Mouse (Mus musculus) gastrocnemius, postnatal 10 days (tissue): ENCODE results near the gene Duoxa1. TPM values are rescaled to one million over a fixed set of nuclear protein-coding genes. Genes with fewer than 3 reads are reported as not detected.
A peak's percentile ranks its signal among the peaks of the same experiment; 100 is the strongest.
"Not testable (repeated sequence)": the region's sequence is repeated elsewhere in the genome, so short reads cannot be mapped to it uniquely, and the experiment has no call there.

ENCODE experiments used
- DNase-seq: peaks from one replicate; pipeline ENCODE4 v3.0.0; 2021; ENCODE audit warnings: mixed read lengths
- total RNA-seq, 2 experiments: library from RNA; stranded (reverse); gene quantifications; 2 replicates each; pipeline ENCODE4 v1.2.3; 2021

Duoxa1 gene
- total RNA-seq, 2 experiments from 2014 or later, result 0.31 to 0.79 TPM

DNA sequence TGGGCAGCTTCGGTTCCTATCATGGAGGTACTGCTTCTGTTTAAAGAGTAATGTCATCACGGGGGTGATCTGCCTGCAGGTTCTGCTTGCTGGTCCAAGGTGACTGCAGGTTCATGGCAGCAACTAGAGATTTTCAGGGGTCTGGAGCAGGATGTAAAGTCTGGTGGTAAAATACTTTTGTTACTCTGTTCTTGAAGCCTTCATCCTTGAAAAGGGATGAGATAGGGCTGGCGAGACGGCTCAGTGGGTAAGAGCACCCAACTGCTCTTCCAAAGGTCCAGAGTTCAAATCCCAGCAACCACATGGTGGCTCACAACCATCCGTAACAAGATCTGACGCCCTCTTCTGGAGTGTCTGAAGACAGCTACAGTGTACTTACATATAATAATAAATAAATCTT, 16.8 kb upstream of the Duoxa1 start:
- not testable (repeated sequence) for DNase-seq

- DNase-seq, result no peak
Observed at GRCm38 (mm10) chr2:122327986-122328385, 14.5 kb upstream of the Duoxa1 start.

DNA sequence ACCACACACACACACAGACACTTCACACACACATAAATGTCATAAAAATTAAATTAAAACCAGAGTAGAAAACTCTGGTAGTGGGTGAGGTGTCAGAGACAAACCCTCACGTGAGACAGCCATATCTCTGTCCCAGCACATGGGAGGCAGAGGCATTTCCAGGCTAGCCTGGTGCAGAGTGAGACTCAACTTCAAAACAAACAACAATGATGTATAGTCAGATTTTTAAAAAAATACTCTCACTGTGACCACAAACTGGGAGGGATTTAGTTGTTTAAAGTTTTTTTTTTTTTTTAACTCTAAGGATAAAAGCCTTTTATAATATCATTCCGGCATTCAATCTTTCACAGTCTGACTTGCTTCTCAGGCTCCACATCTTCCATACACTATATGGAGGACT, 11.8 kb upstream of the Duoxa1 start:
- no peak for DNase-seq

GRCm38 (mm10) chr2:122324586-122324985, 11.1 kb upstream of the Duoxa1 start:
- no peak for DNase-seq

DNA sequence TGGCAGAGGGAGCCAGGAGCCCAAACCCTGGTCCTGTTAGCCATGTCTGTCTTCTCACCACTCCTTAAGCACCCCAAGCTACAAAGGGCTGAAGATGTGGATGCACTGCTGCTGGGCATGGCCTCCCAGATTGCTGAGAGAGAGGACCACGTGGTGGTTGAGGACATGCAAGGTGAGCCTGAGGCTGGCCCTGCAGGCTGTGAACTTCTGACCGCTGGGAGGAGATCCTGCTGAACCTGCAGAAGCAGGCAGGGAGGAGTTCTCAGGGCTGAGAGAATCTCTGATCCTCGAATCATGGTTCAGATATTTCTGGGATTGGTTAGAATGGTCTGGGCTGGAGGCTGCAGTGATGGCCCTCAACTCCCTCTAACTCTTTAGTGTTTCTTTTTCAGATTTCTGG, 10.4 kb upstream of the Duoxa1 start:
- DNase-seq, result no peak

- DNase-seq, result no peak
Observed at GRCm38 (mm10) chr2:122317384-122317783, 3.9 kb upstream of the Duoxa1 start.

DNA sequence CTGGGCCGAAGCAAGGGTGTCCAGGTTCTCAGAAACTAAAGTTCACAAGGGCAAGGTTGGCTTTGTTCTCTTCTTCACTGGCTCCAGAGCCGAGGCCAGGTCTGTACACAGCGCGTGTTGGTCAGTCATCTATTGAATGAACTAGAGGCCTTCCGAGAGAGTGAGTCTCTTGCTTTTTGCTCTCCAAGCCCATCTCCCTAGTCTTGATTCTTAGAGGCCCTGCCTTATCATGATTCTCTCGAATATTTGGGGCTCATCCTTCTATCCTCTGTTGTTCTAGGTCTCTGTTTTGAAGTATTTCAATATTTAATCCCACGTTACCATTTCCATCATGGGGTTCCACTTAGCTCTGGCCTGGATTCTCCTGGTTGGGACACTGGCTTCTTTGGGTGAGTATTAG, 1.8 kb upstream of the Duoxa1 start, which contains the start of gene Duox1:
Duox1 (plus strand) TSS at position 301 of the 400 bp plus-strand sequence.
- no peak for DNase-seq

DNA sequence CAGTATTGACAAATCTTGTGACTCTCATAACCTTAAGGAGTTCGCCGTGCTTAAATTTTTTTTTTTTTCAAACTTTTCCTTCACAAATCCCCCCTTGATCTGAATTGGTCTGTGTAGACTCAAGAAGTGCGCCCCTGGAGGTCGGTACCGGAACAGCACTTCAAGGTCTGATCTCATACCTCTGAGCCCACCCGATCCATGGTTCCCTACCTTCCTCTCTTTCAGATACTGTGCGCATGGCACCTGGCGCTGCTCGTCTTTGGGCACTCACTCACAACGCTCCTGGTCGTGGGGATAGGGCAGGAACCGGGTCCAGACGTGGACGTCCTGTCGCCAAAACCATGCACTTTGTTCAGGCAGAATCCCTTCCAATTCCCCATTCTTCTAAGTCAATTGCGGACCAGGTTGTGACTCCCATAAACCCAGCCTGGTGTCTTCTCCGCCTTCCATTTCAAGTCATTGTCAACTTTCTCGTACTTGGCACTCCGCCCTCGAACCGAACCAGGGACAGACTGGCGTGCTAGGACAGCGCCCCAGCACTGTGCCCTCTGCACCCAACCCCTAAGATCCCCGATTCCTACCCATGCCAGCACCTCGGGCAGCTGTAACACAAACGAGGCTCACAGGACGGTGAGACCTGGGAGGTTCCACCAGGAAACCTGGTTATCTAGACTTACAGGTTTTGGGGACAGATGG, 660 bp downstream of the Duoxa1 start:
- DNase-seq, result peak; percentile 74

GRCm38 (mm10) chr2:122311561-122311960, 2.0 kb downstream of the Duoxa1 start:
- no peak for DNase-seq

DNA sequence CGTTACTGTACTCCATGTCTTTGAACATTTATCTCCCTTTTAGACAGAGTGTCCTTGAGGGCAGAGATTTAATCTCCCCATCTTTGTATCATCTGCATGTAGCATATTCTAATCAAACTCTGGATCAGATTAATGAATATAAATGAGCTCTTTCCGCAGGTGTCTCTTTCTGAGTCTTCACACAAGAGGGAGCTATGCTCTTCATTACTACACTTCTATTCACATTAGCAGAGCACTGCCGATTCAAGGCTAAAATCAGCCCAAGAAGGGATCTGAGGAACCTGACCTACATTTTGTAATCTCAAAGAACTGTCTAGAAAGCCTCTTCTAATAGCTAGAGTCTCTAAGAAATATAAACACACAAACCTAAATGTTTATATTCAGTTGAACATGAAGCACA, 3.9 kb downstream of the Duoxa1 start:
- no peak for DNase-seq

DNA sequence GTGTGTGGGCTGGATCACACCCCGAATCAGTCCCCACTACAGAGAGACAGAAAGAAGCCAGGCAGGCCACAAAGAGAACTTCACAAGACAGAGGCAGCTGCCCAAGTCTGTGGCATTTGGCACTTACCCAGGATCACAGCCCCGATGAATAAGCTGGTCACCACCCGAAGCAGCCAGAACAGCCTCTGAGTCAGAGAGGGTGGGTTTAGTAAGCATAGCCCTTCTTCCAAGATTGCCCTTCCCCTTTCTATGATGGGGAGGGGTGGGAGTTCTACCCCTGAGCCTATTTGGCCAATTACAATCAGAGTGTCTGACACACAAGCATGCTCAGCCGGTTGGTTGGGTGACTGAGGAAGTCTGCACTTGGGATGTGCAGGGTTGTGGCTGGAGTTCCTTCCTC, 7.3 kb downstream of the Duoxa1 start:
- DNase-seq, result no peak

DNA sequence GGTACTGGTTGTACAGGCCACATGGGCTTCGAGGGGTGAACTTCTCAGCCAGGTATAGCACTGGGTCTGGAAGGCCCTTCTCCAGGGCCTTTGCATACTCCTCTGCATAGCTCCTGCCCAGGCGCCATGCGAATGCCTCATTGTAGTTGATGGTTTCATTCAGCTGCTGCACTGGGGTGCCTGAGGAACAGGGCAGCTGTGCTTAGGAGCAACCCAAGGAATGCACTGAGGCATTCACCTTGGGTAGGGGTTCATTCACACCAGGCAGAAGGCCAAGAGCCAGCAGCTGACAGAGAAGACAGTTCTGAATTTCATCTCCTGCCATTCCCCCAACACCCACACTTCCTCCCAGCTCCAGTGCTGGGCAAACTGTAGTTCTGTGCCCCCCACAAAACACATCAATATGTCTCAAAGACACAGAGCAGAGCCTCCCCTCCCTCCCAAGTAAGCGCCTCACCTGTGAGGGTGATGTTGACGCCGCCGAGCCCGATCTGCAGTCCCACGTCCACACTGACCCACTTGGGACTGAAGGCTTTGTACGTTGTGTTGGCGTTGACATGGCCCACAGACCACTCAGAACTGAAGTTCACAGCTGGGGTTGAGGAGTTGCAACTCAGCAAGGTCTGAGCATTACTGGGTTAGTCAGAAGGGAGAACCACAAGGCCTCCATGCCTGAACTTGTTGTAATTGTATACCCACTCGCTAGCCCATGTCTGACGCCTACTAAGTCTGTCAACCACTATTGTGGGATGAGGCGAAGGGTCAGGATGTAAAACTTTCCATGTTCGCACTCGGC, 8.2 kb downstream of the Duoxa1 start:
- DNase-seq, result no peak

DNA sequence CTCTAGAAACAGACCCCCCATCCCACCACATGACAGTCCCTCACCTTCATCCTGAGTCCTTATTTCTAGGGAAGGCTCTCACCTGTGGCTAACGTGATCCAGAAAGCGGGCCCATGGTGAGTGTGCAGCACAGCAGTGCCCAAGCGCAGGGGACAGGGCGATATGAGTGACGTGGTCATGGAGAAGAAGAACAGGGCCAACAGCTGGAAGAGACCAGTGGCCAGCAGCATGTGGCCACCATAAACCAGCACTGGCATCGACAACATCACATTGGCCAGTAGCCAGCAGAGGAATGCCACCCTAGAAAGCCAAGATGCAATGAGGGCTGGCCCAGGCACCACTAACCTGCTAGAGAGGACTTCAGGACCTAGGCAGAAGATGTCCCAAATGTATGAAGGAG, 9.0 kb downstream of the Duoxa1 start:
- no peak for DNase-seq

- peak; percentile 55 for DNase-seq
Observed at GRCm38 (mm10) chr2:122302574-122303241, 10.8 kb downstream of the Duoxa1 start.

GRCm38 (mm10) chr2:122301921-122302573, 11.5 kb downstream of the Duoxa1 start:
- no peak for DNase-seq

DNA sequence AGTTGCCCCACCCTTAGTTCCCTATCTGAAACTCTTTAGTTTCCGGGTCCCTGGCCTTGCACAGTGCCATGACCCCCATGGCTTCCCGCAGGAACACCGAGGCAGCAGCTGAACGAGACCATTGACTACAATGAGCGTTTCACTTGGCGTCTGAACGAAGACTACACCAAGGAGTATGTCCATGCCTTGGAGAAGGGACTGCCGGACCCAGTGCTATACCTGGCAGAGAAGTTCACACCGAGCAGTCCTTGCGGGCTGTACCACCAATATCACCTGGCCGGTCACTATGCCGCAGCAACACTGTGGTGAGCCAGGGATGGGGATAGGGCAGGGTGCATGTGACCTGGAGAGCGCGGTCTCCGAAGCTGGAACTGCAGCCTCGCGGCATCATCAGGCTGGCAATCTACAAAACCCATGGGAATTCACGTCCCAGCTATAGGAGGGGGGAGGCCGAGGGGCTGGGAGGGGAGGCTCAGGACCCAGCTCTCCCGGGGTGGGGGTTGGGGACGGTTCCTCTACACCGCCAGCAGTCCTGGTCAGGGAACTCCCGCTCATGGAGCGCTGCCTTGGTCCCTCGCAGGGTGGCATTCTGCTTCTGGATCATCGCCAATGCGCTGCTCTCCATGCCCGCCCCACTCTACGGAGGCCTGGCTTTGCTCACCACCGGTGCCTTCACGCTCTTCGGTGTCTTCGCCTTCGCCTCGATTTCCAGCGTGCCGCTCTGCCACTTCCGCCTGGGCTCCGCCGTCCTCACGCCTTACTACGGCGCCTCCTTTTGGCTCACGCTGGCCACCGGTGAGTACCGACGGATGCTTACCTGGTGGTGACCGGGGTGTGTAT, 12.2 kb downstream of the Duoxa1 start:
- DNase-seq, result peak; percentile 42

- DNase-seq, result no peak
Observed at GRCm38 (mm10) chr2:122300656-122301020, 12.9 kb downstream of the Duoxa1 start.

- no peak for DNase-seq
Observed at GRCm38 (mm10) chr2:122299911-122300655, 13.4 kb downstream of the Duoxa1 start.

DNA sequence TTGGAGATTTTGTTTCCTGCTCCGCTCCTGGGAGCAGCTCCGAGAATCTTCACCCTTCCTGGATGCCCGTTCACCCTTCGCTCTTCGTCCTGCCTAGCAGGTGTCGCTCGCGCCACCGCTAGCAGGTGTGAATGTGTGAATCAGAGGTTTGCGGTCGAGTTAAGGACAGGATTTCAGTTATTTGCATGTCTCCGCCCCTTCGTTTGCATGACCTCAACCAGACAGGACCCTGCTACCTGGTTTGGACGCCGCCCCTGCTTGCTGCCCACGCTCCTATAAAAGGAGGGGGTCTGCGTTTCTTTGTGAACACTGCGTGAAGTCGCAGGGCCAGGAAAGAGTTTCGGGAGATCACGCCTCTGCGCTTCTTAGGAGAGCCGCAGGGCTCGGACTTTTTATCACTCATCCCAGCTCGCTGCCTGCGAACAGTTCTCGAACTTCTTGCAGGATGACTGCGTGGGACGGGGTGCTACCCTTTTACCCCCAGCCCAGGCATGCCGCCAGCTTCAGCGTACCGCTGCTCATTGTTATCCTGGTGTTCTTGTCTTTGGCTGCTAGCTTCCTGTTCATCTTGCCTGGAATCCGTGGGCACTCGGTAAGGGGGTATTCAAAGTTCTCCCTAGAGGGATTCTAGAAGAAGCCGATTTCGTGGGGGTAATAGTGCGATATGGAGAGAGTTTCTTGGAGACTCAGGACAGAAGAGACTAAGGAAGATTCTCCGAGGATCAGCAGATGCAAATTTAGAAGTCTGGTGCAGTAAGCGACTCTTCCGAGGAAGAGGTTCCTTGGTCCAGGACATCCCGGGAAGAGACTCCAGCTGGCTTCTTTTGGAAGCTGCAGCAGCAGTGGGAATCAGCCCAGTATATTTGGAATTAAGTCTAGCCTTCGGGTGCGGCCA, 14.7 kb downstream of the Duoxa1 start, which contains the start of gene Duoxa2:
Duoxa2 (plus strand) TSS at position 305 of the 895 bp plus-strand sequence.
- peak; percentile 46 for DNase-seq

- DNase-seq, result no peak
Observed at GRCm38 (mm10) chr2:122298096-122298499, 15.4 kb downstream of the Duoxa1 start, which contains the start of gene Duox2. Gene Duox2 (minus strand): TSS chr2:122298449.
